10 mouse cellular contexts compared by ENCODE assay signal in genomic region chr15:98978409-98979172, GRCm38 (mm10). TPM values are rescaled to one million over a fixed set of nuclear protein-coding genes. Genes with fewer than 3 reads are reported as not detected.
DNase-seq lines count a peak whose midpoint lies in the region; ATAC-seq and TF ChIP-seq lines count a peak whose summit lies in the region.
"Had no signal": no experiment of that assay in that cellular context is flagged by ENCODE, and none has a peak within 500 bp of the region (broad histone marks: within the 10 kb centered on the region; RNA-seq: fewer than 3 reads in every experiment).

No protein-coding gene starts in this region.

- H3K4me1 ChIP-seq in ES-Bruce4 (ENCODE audit: control insufficient read depth, insufficient read depth, low read length) = peaks cover 13% of the 10 kb centered on the region
- H3K4me1 ChIP-seq in forebrain, embryonic 11.5 days (replicated peaks; ENCODE audit: control insufficient read depth, insufficient read depth, low read length) = peaks cover 24% of the 10 kb centered on the region
- peaks cover 69% of the 10 kb centered on the region for H3K4me1 ChIP-seq in midbrain, embryonic 10.5 days

- 0 out of 2 replicates have a peak overlapping the region, but pooled peaks have one; percentile 9 for H3K9ac ChIP-seq in ES-Bruce4 (ENCODE audit: low read depth, poor library complexity, severe bottlenecking)
- no peak overlapping the region for H3K9ac ChIP-seq in forebrain, embryonic 11.5 days (ENCODE audit: low read length)

- peak; percentile 77 for DNase-seq in heart, adult 11 months
- no peak for DNase-seq in heart, adult 18-20 months
- DNase-seq in forebrain, embryonic 11.5 days (ENCODE audit: low spot score) = no peak
- no peak for DNase-seq in midbrain, embryonic 10.5 days (ENCODE audit: low spot score)
- no peak for DNase-seq in yolk sac, embryonic 10.5 days (ENCODE audit: low spot score)
- DNase-seq in right cerebral cortex, postnatal 14 days = no peak

- ATAC-seq in forebrain, embryonic 11.5 days (replicated peaks; ENCODE audit: low FRiP score) = no peak
- no peak for ATAC-seq in megakaryocyte progenitor cell, adult 5-6 weeks (replicated peaks; ENCODE audit: poor library complexity)

- 57% methylated on average over 20 of the region's 20 CpGs for WGBS in forebrain, embryonic 11.5 days
- 60% methylated on average over 20 of the region's 20 CpGs for WGBS in midbrain, embryonic 10.5 days

- H3K4me3 ChIP-seq in ES-Bruce4 (ENCODE audit: low read depth, low read length) = peak overlapping the region; percentile 14; the same call in 1 of the 2 replicates
- H3K4me3 ChIP-seq in forebrain, embryonic 11.5 days (ENCODE audit: low read depth, low read length) = no peak overlapping the region
- H3K4me3 ChIP-seq in midbrain, embryonic 10.5 days = peak overlapping the region; percentile 21; the same call in 1 of the 2 replicates

- no peaks in the 10 kb centered on the region for H3K9me3 ChIP-seq in ES-Bruce4 (replicated peaks; ENCODE audit: control insufficient read depth, insufficient read depth, low read length, poor library complexity, severe bottlenecking)
- no peaks in the 10 kb centered on the region for H3K9me3 ChIP-seq in forebrain, embryonic 11.5 days (ENCODE audit: control insufficient read depth, low read length)
- no peaks in the 10 kb centered on the region for H3K9me3 ChIP-seq in midbrain, embryonic 10.5 days (replicated peaks)

- TF ChIP-seq CTCF in ES-Bruce4 (IDR thresholded peaks at IDR 0.05; ENCODE audit: low read depth, low read length) = no peak

- TF ChIP-seq EP300 in ES-Bruce4 (IDR thresholded peaks at IDR 0.05; ENCODE audit: insufficient read depth, low read depth, low read length) = no peak

- no peak for TF ChIP-seq POLR2A in ES-Bruce4 (IDR thresholded peaks at IDR 0.05; ENCODE audit: insufficient read depth, low read length)

- no peak overlapping the region for H3K27ac ChIP-seq in ES-Bruce4 (ENCODE audit: insufficient read depth, low read length)
- peak overlapping the region; percentile 79 for H3K27ac ChIP-seq in forebrain, embryonic 11.5 days (ENCODE audit: low read depth, low read length)
- peak overlapping the region; percentile 67 for H3K27ac ChIP-seq in midbrain, embryonic 10.5 days (replicated peaks)

- H3K4me2 ChIP-seq in forebrain, embryonic 11.5 days (ENCODE audit: low read depth, low read length, severe bottlenecking) = peak overlapping the region; percentile 11; the same call in 1 of the 2 replicates

- no peaks in the 10 kb centered on the region for H3K36me3 ChIP-seq in ES-Bruce4 (ENCODE audit: control insufficient read depth, insufficient read depth, low read length, poor library complexity, severe bottlenecking)
- no peaks in the 10 kb centered on the region for H3K36me3 ChIP-seq in forebrain, embryonic 11.5 days (ENCODE audit: control insufficient read depth, insufficient read depth, low read length)
- no peaks in the 10 kb centered on the region for H3K36me3 ChIP-seq in midbrain, embryonic 10.5 days

- no peaks in the 10 kb centered on the region for H3K27me3 ChIP-seq in ES-Bruce4 (ENCODE audit: control insufficient read depth, insufficient read depth, low read length, poor library complexity, severe bottlenecking)
- H3K27me3 ChIP-seq in forebrain, embryonic 11.5 days (ENCODE audit: control insufficient read depth, insufficient read depth, low read length) = no peaks in the 10 kb centered on the region
- peaks cover 10% of the 10 kb centered on the region; the same call in 1 of the 2 replicates for H3K27me3 ChIP-seq in midbrain, embryonic 10.5 days (ENCODE audit: low read depth, poor library complexity, severe bottlenecking)

RNA-seq across cellular contexts. Expression of gene Tuba1a, which starts 25.1 kb away (rescaled TPM):
- total RNA-seq in heart, adult 18-20 months (2021) = 10 to 100 TPM; 63.6 to 78.8 TPM
- polyA plus RNA-seq in ES-Bruce4 (2011; ENCODE audit: insufficient read depth, insufficient read length, low read depth, missing spikeins) = 700 and 767 TPM in 2 replicates
- 5,083 and 5,852 TPM in 2 replicates for polyA plus RNA-seq in forebrain, embryonic 11.5 days (2014; fragmentation: Nextera tagmentation; extraction: Ambion mirVana)
- 4,467 and 6,520 TPM in 2 replicates for polyA plus RNA-seq in midbrain, embryonic 10.5 days (2016; fragmentation: Nextera tagmentation; extraction: Ambion mirVana)
- total RNA-seq in megakaryocyte progenitor cell, adult 5-6 weeks (2015) = 30.3 and 33.5 TPM in 2 replicates
- total RNA-seq in megakaryocyte progenitor cell, adult 5-6 weeks (2017) = 15.3 and 22.2 TPM in 2 replicates

RNA-seq across cellular contexts. Expression of gene Gm49450, which starts 25.2 kb away (rescaled TPM):
- not detected for total RNA-seq in heart, adult 18-20 months (2021)
- not detected in 2 replicates for polyA plus RNA-seq in ES-Bruce4 (2011; ENCODE audit: insufficient read depth, insufficient read length, low read depth, missing spikeins)
- not detected in 2 replicates for polyA plus RNA-seq in forebrain, embryonic 11.5 days (2014; fragmentation: Nextera tagmentation; extraction: Ambion mirVana)
- polyA plus RNA-seq in midbrain, embryonic 10.5 days (2016; fragmentation: Nextera tagmentation; extraction: Ambion mirVana) = not detected in 2 replicates
- total RNA-seq in megakaryocyte progenitor cell, adult 5-6 weeks (2015) = 0.69 and 1.1 TPM in 2 replicates
- total RNA-seq in megakaryocyte progenitor cell, adult 5-6 weeks (2017) = not detected in 2 replicates
- total RNA-seq: layer of hippocampus, adult 8-10 months had no signal
- polyA plus RNA-seq: liver, embryonic 16.5 days had no signal

RNA-seq across cellular contexts. Expression of gene Tuba1b, which starts 44.2 kb away (rescaled TPM):
- 100 to 1,000 TPM; 138 to 153 TPM for total RNA-seq in heart, adult 18-20 months (2021)
- polyA plus RNA-seq in ES-Bruce4 (2011; ENCODE audit: insufficient read depth, insufficient read length, low read depth, missing spikeins) = 3,464 and 4,107 TPM in 2 replicates
- 2,366 and 2,605 TPM in 2 replicates for polyA plus RNA-seq in forebrain, embryonic 11.5 days (2014; fragmentation: Nextera tagmentation; extraction: Ambion mirVana)
- polyA plus RNA-seq in midbrain, embryonic 10.5 days (2016; fragmentation: Nextera tagmentation; extraction: Ambion mirVana) = 2,448 and 2,588 TPM in 2 replicates
- total RNA-seq in megakaryocyte progenitor cell, adult 5-6 weeks (2015) = 2,787 and 2,962 TPM in 2 replicates
- total RNA-seq in megakaryocyte progenitor cell, adult 5-6 weeks (2017) = 767 and 827 TPM in 2 replicates

RNA-seq across cellular contexts. Expression of gene Tuba1c, which starts 51.1 kb away (rescaled TPM):
- total RNA-seq in heart, adult 18-20 months (2021) = 10 to 100 TPM; 31.8 to 41.4 TPM
- polyA plus RNA-seq in ES-Bruce4 (2011; ENCODE audit: insufficient read depth, insufficient read length, low read depth, missing spikeins) = 407 and 426 TPM in 2 replicates
- polyA plus RNA-seq in forebrain, embryonic 11.5 days (2014; fragmentation: Nextera tagmentation; extraction: Ambion mirVana) = 142 and 160 TPM in 2 replicates
- polyA plus RNA-seq in midbrain, embryonic 10.5 days (2016; fragmentation: Nextera tagmentation; extraction: Ambion mirVana) = 118 and 129 TPM in 2 replicates
- total RNA-seq in megakaryocyte progenitor cell, adult 5-6 weeks (2015) = 187 and 190 TPM in 2 replicates
- 79.3 and 105 TPM in 2 replicates for total RNA-seq in megakaryocyte progenitor cell, adult 5-6 weeks (2017)
